Mouse (Mus musculus): ENCODE results near the gene Bmp6. TPM values are rescaled to one million over a fixed set of nuclear protein-coding genes. Genes with fewer than 3 reads are reported as not detected.

Gene Bmp6
- total RNA-seq (2021), result 10 to 100 TPM; 18.8 to 20.3 TPM

DNA sequence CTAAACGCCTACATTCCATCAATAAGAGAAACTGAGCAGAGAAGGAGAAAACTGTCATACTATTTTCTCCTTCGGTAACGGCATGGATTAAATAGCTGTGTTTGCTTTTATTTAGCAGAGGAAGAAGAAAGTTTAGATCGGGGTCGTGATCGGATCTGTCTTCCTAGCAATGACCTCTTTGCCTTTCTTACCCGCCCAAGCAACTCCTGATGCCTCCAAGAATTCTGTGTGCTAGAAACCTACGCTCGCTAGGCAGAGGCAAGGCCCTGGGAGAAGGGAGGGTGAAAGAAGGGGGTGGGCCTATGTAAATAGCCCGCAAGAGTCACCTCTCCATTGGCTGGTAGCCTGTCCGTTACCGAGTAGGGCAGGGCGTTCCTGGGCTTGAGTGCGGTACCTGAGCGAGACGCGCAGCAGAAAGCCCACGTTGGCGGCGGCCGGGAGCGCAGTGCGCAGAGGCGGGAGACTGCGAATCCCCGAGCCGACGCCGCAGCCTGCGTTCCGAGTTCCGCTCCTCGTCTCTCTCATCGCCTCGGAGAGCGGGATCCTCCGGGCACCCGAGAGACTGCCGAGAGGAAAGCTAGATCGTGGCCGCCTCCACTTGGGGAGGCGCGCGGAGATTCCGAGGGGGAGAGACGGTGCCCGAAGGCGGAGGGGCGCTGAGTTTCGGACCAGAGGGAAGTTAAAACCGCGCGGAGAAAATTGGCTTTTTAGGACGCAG lies at the start of gene Bmp6:
Gene Bmp6 (plus strand): TSS at position 395 of the 718 bp plus-strand sequence.
- intact Hi-C loops (cut with DNase I), result loop anchor here (1.0 to 10.0 kb wide), 4 partner anchors 162 to 280 kb away; partner anchors contain the start of gene Txndc5
- peak; percentile 88 to 91 for DNase-seq

- no peak for DNase-seq
- intact Hi-C loops (cut with DNase I), result no loop called here
Observed at GRCm38 (mm10) chr13:38296166-38296565, 48.7 kb upstream of the Bmp6 start.

GRCm38 (mm10) chr13:38296601-38297000 lies 48.3 kb upstream of the Bmp6 start:
- DNase-seq, result no peak
- intact Hi-C loops (cut with DNase I), result no loop called here

DNA sequence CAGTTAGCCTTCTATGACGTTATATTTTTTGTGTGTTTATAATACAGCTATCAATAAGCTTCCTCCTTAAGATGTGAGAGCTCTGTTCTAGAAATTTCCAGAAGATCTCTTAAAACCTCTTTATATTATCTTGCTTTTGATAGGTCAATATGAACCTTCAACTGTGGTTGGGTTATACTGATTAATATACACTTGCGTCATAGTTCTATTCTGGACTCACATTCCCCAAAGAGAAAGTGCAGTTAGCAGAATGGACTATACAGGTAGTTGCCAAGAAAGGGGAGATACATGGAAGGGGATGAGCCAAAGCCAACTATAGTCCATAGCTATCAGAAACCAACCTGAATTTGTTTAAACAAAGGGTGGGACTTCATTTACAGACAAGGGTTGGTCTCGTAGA lies 33.8 kb upstream of the Bmp6 start:
- intact Hi-C loops (cut with DNase I), result no loop called here

GRCm38 (mm10) chr13:38312357-38313040 lies 32.4 kb upstream of the Bmp6 start:
- intact Hi-C loops (cut with DNase I), result no loop called here

More for the DNA sequence above, 33.8 kb upstream of the Bmp6 start:
- DNase-seq, result no peak

DNA sequence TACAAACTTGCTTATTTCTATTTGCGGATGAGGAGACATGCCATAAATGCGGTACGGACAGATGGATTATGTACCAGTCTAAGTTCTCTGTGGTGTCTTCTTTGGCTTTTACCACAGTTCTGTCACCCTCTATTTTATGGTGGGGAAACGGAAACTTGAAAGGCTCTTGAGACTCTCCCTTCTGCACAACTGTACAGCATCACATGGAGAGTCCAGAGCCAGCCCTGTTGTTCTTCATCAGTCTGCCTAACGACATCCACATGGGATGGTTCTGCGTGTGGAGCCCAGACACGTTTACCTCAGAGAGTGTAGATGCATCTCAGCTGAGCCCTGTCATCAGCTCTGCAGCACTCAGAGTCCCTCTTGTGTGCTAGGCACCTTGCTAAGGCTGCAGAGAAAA lies 30.3 kb upstream of the Bmp6 start:
- intact Hi-C loops (cut with DNase I), result no loop called here
- no peak for DNase-seq

More at GRCm38 (mm10) chr13:38312357-38313040, 32.4 kb upstream of the Bmp6 start:
- no peak for DNase-seq

GRCm38 (mm10) chr13:38318418-38318817 lies 26.5 kb upstream of the Bmp6 start:
- DNase-seq, result no peak
- intact Hi-C loops (cut with DNase I), result no loop called here

DNA sequence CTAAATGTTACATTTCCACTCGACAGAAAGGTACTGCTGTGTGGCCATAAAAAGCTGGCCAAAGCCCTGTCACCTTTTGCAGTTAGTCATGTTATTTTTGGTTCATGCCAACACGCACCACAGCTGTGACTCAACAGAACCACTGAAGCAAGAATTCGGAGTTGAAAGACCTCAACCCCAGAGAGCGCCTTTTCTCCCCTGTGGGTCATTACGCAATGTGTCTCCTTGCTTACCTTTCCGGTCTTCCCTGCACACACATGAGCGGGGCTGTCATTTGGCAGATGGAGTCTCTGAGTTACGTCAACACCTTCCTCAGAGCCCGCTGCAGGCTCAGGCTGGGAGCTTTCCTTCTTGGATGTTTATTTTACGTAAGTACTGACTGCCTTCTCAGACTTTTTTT lies 24.6 kb upstream of the Bmp6 start:
- DNase-seq, result no peak
- intact Hi-C loops (cut with DNase I), result no loop called here

GRCm38 (mm10) chr13:38324452-38324851 lies 20.5 kb upstream of the Bmp6 start:
- intact Hi-C loops (cut with DNase I), result no loop called here
- DNase-seq, result peak; percentile 59 to 60

GRCm38 (mm10) chr13:38327377-38327776 lies 17.5 kb upstream of the Bmp6 start:
- no peak for DNase-seq
- intact Hi-C loops (cut with DNase I), result no loop called here

DNA sequence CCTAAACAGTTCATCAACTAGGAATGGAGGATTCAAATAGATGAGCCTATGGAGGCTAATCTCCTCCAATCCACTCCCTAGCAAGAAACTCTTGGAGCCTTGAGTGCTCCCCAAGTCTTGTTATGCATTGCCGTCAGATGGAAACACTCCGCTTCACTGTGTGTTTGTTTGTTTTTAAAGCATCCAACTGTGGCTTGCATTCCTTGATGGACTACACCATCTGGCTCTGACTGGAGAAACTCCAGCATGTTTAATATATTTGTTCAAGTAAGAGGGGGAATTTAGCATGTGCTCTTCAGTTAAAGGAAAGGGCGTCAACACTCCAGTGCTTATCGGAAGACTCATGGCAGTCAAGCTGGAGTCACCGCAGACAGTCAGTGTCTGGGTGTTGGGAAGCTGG lies 11.4 kb upstream of the Bmp6 start:
- intact Hi-C loops (cut with DNase I), result no loop called here
- DNase-seq, result no peak

DNA sequence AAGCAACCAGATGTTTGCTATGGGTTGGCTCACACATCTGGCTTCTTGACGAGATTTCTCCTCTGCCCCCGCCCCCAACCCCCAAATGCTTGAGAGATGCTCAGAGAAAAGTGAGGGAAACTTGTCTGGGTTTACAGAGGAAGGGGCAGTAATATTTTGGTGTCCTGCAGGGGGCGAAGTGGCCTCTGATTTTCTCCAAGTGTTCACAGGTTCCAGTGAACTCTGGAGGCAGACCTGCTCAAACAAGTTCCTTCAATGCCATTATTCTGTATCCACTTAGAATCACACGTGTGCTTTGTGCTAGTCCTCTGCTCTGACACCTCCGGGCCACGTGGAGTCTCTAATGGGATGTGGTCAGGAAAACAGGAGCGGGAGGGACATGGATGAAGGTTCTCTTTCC lies 2.3 kb upstream of the Bmp6 start:
- peak; percentile 80 to 85 for DNase-seq
- intact Hi-C loops (cut with DNase I), result loop anchor here (1.0 to 10.0 kb wide), 4 partner anchors 165 to 278 kb away; partner anchors contain the start of gene Txndc5

DNA sequence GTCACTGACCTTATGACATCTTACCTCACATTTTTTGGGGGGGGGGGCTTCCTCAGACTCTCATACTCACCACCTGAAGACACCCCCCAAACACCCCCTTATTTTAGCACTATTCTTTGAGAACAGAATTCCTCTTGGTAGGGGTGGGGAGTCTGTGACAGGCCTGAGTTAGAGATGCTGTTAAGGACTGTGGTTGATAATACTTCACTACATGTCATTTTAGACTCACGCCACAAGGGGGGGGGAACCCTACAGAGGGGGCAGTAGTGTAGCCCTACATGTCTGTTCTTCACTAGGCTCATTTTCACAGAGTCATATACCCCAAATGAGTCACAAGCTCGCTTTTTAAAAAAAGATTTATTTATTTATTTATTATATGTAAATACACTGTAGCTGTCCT lies 1.7 kb upstream of the Bmp6 start:
- peak in 1 of 2 experiments; percentile 21 for DNase-seq
- intact Hi-C loops (cut with DNase I), result loop anchor here (1.0 to 10.0 kb wide), 4 partner anchors 95 to 278 kb away; partner anchors contain the start of gene Txndc5

DNA sequence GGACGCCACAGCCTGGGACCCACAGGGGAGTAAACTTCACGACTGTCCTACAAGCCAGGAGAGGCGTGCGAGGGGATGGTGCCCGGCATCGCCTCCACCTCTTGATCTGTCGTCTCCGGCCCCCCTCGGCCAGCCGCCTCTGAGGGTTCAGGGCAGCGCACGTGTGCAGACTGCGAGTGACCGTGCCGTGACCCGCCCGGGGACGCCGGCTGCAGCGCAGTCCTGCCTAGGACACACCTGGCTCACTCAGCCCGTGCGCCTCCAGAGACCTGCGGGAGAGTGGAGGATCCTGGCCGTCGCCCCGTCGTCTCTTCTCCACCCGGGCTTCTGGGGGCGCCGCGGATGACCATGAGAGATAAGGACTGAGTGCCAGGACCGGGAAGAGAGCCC lies 519 bp downstream of the Bmp6 start:
- intact Hi-C loops (cut with DNase I), result loop anchor here (1.0 to 10.0 kb wide), 2 partner anchors 252 to 281 kb away; no protein-coding TSS in a partner anchor

GRCm38 (mm10) chr13:38346096-38346915 lies 1.4 kb downstream of the Bmp6 start:
- peak; percentile 44 to 48 for DNase-seq
- intact Hi-C loops (cut with DNase I), result loop anchor here (10.0 kb wide), 1 partner anchor 282 kb away; no protein-coding TSS in a partner anchor

More for the DNA sequence above, 519 bp downstream of the Bmp6 start:
- DNase-seq, result no peak

DNA sequence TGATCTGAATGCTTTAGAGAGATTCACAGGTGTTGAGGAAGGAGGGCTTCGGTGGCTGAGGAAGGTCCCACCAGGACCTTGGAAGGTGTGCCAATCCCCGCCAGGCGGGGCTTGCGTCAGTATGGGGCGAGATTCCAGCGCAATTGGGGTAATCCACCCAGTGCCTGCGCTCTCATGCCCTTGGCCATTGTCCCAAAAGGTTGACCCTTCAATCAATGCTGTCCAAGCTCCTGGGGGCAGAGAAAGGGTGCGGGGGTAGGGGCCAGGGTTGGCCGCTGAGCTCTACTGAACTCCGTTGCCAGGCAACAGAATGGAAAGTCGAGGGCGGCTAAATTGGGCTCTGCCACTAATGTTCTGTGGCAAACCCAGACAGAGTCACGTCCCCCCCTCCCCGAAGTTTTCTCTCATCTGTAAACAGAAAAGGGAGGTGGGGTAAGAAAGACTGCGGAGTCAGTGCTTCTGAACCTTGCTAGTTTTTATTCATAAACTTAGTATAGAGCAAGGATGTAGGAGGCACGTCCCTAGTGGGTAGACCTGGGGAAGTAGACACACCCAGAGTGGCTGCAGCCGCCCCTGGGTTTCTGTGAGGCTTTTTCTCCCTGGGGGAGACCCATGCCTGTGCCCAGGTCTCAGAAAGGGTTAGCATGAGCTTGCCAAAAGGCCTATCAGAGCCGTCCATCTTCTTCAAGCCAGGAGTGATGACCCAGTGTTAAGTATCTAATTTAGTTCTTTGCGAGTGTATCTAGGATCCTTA lies 2.3 kb downstream of the Bmp6 start:
- intact Hi-C loops (cut with DNase I), result loop anchor here (10.0 kb wide), 1 partner anchor 282 kb away; no protein-coding TSS in a partner anchor
- DNase-seq, result peak in 1 of 2 experiments; percentile 31

- intact Hi-C loops (cut with DNase I), result loop anchor here (10.0 kb wide), 1 partner anchor 283 kb away; no protein-coding TSS in a partner anchor
- DNase-seq, result peak in 1 of 2 experiments; percentile 27
Observed at GRCm38 (mm10) chr13:38347775-38348135, 2.8 kb downstream of the Bmp6 start.

DNA sequence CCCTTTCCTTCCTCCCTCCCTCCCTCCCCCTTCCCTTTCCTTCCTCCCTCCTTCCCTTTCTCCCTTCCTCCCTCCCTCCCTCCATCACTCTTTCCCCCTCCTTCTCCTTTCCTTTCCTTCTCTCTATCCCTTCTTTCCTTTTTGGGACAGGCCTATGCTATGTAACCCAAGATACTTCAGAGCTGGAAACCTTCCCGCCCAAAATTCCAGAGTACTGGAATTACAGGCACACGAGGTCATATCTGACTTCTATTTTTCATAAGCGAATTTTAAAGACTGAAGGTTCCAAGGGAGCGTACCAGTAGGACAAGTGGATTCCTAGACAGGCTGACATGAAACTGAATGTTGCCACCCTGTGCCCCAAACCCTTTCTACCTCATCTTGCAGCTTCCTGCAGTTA lies 4.1 kb downstream of the Bmp6 start:
- DNase-seq, result no peak
- intact Hi-C loops (cut with DNase I), result loop anchor here (10.0 kb wide), 1 partner anchor 284 kb away; no protein-coding TSS in a partner anchor

GRCm38 (mm10) chr13:38349818-38350217 lies 4.9 kb downstream of the Bmp6 start:
- DNase-seq, result peak in 1 of 2 experiments; percentile 14
- intact Hi-C loops (cut with DNase I), result loop anchor here (5.0 to 10.0 kb wide), 2 partner anchors 57 to 285 kb away; no protein-coding TSS in a partner anchor

DNA sequence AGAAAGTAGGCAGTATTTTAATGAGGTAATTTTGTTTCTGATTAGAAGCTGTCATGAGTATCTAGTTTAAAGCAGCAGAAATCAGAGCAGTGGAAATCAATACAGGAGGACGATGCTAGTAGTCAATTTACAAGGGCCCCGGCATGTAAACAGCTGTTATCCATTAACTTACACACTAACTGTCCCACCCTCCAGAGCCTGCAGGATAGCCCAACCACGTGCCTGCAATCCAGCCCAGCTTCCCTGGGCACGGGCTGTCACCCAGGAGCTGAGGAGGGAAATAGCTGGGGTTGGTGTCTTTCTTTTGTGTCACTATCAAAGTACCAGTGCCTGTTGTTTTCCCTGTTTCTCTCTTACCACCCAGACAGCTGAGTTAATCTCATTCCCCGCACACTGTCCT lies 7.1 kb downstream of the Bmp6 start:
- intact Hi-C loops (cut with DNase I), result loop anchor here (5.0 kb wide), 1 partner anchor 55 kb away; no protein-coding TSS in a partner anchor

More for the DNA sequence above, 7.1 kb downstream of the Bmp6 start:
- DNase-seq, result no peak
